Mouse (Mus musculus): Measurements from ENCODE around the gene Prrg2.
"Not testable (repeated sequence)": the region's sequence is repeated elsewhere in the genome, so short reads cannot be mapped to it uniquely, and the experiment has no call there.

Prrg2 gene

DNA sequence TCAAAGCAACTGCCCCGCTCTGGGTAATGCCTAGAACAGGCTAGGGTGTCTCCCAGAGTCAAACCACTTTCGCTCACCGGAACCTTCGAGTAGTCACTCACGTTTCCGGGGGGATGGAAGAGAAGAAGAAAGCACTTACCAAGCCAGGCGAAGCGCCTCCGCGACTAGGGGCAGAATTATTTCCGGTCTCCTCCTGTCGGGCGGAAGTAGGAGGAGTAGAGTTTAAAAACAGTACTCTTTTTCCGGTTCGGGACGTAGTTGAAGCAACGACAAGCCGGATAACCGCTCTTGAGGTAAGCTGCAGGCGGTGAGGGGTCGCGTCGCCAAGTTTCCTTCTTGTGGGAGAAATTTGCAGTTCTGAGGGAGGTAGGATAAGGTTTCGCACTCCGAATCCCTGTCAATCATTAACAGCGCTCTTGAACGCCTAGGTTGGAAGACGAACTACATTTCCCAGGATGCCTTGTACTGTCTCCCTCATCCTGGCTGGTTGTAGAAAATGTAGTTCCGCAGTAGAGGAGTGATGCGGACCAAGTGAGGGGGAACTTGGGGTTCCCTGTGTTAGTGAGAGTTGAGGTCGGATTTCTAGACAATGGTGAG is at the start of gene Prrg2, which contains the start of gene Nosip:
Gene Prrg2, minus strand, starts transcription at position 439 of the 597 bp plus-strand sequence.
Gene Nosip, plus strand, starts transcription at position 191 of the 597 bp plus-strand sequence.
- DNase-seq (ENCODE audit: low spot score in 2 of 2) = peak; percentile 91 to 96

DNA sequence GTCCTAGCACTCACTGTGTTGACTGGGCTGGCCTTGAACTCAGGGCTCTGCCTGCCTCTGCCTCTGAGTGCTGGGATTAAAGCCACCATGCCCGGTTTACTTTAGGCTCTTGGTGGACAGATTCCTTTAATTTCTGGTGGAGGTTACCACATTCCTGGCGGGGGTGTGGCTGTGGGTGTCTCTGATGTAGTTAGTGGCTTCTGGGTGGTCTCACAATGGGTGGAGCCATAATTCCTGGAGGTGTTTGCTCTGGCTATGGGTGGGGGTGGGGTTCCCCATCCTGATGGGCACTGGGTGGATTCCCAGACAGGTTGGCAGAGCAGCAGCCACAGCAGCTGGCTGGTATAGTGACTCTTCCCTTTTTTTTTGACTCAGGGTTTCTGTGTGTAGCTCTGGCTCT is 49.5 kb upstream of the Prrg2 start:
- no peak for DNase-seq (ENCODE audit: low spot score in 2 of 2)

DNA sequence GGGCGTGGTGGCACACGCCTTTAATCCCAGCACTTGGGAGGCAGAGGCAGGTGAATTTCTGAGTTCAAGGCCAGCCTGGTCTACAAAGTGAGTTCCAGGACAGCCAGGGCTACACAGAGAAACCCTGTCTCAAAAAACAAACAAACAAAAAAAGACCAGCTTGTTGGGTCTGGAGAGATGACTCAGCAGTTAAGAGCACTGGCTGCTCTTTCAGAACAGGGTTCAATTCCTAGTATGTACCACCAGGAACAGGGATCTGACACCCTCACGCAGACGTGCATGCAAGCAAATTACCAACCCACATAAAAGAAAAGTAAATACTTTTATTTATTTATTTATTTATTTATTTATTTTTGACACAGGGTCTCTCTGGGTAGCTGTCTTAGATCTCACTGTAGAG is 47.6 kb upstream of the Prrg2 start:
- DNase-seq (ENCODE audit: low spot score in 2 of 2) = not testable (repeated sequence)

DNA sequence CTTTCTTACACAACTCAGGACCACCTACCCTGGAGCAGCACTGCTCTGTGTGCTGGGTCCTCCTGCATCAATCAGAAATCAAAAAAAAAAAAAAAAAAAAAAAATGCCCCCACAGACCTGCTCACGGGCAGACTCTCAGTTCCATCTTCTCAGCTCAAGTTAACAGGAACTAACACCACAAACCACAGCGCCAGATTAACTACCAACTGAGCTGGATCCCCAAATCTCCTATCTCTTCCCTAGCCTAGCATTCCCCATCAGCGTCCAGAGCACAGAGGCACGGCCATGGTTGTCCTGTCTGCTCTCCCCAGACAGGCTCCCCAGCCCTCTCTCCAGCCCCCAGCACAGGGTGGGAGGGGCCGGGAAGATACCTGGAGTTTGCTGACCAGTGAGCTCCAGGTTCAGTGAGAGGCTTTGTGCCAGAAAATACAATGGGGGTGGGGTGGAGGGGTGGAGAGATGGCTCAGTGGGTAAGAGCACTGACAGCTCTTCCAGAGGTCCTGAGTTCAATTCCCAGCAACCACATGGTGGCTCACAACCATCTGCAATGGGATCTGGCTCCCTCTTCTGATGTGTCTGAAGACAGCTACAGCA is 44.7 kb upstream of the Prrg2 start:
- DNase-seq (ENCODE audit: low spot score in 2 of 2) = no peak

DNA sequence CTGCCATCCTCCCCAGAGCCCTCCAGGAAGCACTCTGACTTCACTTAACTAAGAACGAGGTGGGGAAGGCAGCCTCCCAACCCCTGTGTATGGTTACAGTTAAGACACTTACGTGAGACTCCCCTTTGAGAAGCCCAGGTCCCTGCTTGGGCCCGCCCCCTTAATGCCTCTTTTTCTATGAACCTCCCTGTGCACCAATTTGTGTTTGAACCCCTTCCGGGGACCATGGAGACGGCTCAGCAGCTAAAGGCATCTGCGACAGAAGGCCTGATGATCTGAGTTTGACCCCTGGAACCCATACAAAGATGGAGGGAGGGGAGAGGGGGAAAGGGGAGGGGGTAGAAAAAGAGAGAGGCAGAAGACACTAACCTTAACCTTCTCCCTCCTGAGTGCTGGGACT is 44.0 kb upstream of the Prrg2 start:
- DNase-seq (ENCODE audit: low spot score in 2 of 2) = no peak

DNA sequence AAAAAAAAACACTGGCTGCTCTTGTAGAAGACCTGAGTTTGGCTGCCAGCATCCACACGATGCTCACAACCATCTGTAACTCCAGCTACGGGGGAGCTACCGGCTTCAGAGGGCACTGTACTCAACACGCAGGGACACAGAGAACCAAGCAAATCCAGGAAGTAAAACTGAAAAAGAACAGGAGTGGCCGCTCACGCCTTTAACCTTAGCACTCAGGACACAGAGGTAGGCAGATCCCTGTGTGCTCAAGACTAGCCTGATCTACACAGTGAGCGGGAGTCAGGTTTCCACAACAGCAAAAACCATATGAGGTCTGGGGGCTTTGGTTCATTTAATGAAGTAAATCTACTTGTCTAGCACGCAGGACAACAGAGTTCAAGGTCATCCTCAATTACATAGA is 43.0 kb upstream of the Prrg2 start:
- DNase-seq (ENCODE audit: low spot score in 2 of 2) = no peak

DNA sequence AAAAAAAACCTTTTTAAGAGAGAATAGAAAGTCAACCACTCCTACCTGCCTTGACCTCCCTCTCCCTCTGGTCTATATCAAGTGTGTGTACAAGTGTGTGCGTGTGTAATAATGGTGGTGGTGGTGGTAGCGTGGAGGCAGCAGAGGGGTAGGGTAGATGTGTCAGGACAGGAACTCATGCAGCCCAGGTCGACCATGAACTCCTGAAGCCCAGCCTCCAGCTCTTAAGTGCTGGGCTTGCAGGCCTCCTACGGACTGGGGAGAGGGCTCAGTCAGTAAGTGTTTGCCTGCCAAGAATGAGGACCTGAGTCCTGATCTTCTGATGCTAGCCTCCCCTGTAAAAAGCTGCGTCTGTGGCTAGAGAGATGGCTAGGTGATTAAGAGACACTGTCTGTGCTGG is 42.5 kb upstream of the Prrg2 start:
- DNase-seq (ENCODE audit: low spot score in 2 of 2) = no peak

DNA sequence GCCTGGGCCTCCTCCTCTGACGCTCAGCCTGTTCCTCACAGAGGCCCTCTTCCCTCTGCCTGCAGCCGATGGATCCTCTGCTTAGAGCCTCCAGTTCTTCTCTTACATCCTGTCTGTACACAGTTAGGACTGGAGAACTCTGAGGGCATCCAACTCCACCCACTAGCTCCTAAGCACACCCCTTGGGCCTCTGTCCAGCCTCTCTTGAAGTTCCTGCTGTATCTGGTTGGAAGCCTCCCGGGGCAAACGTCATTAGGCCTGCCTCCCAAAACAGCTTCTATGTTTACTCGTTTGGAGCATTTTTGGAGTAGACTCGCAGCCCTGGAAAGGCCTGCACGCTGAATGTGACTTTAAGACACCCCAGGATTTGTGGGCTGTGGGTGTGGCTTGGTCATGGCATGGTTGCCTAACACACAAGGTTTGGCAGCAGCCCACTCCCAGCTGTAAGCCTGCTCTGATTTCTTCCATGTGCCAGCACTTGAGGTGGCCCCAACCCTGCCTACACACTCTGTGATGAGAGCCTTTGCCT is 41.2 kb upstream of the Prrg2 start, which contains the start of gene Fcgrt:
Gene Fcgrt, minus strand, starts transcription at position 200 of the 529 bp plus-strand sequence.
- no peak for DNase-seq (ENCODE audit: low spot score in 2 of 2)

DNA sequence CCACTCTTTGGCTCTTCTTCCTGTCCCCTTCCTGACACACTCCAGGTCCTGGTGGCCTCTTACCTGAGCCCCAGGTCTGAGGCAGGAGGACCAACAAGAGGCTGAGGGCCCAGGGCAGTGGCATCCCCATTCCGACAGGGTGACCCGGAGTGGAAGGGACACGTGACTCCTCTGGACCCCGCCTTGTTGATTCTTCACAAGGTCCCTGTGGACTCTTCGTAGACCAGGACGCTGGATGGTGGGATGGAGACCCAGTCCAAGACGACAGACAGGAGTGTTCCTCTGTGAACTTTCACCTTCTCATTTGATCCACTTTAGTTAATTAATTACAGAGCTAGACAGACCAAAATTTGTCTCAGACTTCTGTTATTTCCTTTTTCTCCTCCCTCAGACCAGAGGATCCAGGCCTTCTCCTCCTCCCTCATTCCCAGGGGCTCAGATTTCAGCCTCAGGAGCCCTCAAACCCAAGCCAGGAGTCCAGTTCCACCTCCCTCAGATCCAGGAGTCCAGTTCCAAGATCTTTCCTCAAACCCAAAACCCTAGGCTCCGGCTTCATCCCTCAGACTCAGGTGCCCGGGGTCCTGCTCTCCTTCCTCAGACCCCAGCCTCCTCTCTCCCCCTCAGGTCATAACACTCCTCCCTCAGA is 40.6 kb upstream of the Prrg2 start:
- no peak for DNase-seq (ENCODE audit: low spot score in 2 of 2)

DNA sequence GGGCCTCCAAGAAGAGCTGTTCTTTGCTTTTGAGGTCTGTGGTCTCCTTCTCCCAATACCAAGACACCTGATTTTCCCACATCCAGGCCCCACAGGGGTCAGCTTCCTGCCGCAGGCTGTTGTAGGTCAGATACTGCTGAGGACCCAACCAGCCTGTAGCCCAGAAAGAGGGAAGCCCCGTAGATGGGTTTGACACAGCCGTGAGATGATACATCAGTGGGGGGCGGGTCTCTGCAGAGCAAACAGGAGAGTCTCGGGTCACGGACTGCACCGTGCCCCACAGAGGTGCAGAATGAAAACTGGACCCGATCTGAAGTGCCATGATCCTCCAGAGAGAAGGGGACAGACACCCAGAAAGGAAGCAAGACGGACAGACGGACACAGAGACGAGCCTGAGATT is 40.0 kb upstream of the Prrg2 start:
- no peak for DNase-seq (ENCODE audit: low spot score in 2 of 2)

DNA sequence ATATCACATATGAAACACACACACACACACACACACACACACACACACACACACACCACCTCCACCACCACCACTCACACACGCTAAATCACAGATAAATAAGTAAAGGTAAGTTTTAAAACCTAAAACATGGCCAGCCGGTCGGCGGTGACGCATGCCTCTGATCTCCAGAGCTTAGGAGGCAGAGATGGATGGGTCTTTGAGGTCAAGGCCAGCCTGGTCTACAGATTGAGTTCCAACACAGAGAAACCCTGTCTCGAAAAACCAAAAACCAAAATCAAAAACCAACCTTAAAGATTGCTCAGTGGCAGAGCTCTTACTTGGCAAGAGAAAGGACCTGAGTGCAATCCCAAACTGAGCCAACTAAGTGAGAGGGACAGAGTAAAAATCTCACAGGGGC is 37.6 kb upstream of the Prrg2 start:
- DNase-seq (ENCODE audit: low spot score in 2 of 2) = no peak

DNA sequence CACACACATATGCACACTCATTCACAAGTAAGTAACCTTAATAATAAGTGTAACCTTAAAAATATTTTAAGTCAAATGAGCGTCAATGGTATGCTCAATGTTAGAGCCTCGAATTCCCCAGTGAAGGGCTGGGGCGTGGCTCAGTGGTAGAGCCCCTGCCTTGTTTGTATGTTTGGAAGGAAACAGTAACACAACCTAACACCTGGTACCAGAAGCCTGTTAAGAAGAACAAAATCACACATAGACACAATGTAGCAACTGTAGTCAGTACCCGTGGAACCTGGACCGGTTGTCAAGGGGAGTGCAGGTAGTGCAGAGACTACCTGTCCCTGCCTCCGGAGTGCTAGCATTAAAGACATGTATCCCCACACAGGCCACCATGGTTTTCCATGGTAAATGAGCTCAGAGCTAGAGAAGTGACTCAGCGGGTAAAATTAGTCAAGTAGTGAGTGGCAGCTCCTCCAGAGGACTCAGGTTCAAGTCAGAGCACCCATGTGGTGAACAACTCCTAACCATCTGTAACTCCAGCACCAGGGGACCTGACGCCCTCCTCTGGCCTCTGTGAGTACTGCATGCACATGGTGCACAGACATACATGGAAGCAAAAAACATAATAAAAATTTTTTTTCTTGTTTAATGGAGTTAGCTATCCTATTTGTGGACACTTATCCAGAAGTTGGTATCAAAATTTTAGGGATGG is 36.2 kb upstream of the Prrg2 start:
- DNase-seq (ENCODE audit: low spot score in 2 of 2) = no peak

DNA sequence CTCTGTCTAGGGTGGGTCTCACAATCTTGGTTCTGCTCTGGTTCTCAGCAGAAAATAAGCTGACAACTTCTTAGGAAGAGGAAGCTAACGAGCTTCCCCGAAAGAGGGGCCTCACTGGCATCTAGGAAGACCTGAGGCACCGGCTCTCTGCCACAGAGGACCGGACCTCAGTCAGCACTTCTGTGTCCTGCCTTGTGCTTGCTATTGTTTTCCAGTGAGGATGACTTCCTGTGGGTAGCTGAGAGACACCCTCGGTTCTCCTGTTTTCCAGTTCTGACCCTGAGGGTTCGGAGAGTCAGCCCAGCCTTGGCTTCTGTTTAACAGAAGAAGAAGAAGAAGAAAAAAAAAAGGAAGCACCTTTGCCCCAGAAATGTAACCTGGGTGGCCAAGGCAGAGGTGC is 35.0 kb upstream of the Prrg2 start:
- no peak for DNase-seq (ENCODE audit: low spot score in 2 of 2)

DNA sequence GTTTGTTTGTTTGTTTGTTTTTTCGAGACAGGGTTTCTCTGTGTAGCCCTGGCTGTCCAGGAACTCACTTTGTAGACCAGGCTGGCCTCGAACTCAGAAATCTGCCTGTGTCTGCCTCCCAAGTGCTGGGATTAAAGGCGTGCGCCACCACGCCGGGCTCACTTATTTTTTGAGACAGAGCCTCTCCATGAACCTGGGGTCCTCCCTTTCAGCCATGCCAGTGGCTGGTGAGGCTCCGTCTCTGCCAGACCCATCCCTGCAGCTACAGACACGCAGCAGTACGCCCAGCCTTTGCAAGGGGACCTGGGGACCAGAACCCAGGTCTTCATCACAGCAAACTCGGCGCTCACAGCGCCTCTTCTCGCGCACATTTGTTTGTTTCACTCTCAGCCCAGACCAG is 33.5 kb upstream of the Prrg2 start:
- not testable (repeated sequence) for DNase-seq (ENCODE audit: low spot score in 2 of 2)

DNA sequence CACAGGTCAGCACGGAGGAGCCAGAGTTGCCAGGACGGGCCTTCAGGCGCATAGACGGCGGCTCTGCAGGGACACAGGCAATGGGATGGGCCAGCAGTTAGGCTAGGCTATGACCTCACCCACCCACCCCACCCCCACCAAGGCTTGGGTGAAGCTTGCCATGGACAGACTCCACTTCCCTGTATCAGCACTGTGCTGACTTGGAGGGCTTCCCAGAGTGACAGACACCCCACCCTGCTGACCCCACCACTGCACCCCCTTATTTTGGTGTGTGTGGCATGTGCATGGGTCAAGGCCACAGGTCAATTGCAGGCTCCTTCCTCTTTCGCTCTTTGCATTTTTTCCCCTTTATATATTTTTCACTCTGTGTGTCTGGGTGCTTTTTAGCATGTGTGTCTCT is 32.9 kb upstream of the Prrg2 start:
- DNase-seq (ENCODE audit: low spot score in 2 of 2) = no peak

DNA sequence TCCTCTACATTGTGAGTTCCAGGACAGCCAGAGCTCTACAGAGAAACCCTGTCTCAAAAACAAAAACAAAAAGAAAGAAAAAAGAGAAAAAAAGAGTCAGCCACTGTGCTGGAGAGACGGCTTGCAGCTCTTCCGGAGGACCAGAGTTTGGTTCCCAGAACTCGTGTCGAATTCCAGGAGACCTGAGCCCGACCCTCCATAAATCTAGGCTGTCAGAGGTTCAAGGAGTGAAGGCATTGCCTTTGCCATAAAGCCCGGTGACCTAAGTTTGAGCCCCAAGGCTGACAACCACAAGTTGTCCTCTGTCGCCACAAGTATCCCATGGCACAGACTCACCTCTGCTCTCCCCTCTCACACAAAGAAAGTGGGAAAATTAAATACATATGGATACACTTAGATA is 31.6 kb upstream of the Prrg2 start:
- no peak for DNase-seq (ENCODE audit: low spot score in 2 of 2)

DNA sequence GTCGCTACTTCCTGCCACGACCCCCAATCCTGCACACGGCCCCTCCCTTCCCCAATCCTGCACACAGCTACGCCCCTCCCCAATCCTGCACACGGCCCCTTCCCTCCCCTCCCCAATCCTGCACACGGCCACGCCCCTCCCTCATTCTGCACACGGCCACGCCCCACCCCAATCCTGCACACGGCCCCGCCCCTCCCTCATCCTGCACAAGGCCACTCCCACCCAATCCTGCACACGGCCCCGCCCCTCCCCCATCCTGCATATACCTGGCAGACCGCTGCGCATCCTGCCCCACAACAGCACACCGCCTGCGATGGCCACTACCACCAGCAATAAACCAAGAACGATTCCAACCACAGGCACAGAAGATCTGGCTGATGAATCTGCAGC is 31.0 kb upstream of the Prrg2 start:
- DNase-seq (ENCODE audit: low spot score in 2 of 2) = no peak

DNA sequence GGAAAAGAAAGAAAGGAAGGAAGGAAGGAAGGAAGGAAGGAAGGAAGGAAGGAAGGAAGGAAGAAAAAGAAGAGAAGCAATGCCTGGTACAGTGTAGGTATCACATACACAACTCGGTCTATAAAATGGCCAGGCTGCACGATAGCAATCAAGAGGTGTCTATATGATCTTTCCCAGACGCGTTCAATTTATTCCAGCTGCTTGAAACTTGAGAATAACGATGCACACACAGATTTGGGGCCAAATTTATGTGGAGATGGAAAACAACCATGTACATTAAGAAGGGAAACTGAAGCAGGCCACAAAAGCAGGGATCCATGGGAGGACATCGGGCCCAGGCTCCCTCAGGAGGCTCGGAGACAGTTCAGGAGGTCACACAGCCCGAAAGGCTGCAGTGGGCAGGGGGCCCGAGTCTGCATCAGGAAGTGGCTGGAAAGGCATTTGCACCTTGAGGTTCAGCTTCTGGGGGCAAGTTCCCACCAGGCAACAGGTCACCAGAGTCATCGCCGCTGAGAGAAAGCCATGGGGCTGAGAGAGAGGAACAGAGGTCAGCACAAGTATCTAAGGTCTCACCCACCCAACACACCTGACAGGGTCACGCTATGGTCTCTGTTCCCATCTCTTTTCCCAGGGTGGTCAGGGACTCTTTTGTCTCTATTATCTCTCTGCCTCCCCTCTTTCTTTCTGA is 30.5 kb upstream of the Prrg2 start:
- no peak for DNase-seq (ENCODE audit: low spot score in 2 of 2)

DNA sequence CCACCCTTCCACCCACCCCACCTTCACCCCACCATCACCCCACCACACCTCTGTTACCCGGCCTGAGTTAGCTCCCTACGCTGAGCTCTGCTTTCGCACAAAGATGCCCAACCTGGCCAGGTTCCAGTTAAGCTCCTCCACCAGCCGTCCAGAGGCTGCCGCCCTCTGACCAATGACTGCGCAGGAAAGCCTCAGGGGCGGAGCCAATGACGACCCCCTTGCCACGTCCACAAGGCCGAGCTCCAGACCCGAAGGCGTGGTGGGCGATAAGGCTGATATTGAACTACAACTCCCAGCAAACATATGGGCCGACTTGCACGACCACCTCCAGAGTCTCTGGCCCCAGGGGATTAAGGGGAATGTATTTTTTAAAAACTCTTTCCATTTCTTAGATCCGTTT is 29.6 kb upstream of the Prrg2 start, which contains the start of gene Rcn3:
Gene Rcn3, minus strand, starts transcription at position 174 of the 400 bp plus-strand sequence.
- peak in 1 of 2 experiments; percentile 33 for DNase-seq (ENCODE audit: low spot score in 2 of 2)

DNA sequence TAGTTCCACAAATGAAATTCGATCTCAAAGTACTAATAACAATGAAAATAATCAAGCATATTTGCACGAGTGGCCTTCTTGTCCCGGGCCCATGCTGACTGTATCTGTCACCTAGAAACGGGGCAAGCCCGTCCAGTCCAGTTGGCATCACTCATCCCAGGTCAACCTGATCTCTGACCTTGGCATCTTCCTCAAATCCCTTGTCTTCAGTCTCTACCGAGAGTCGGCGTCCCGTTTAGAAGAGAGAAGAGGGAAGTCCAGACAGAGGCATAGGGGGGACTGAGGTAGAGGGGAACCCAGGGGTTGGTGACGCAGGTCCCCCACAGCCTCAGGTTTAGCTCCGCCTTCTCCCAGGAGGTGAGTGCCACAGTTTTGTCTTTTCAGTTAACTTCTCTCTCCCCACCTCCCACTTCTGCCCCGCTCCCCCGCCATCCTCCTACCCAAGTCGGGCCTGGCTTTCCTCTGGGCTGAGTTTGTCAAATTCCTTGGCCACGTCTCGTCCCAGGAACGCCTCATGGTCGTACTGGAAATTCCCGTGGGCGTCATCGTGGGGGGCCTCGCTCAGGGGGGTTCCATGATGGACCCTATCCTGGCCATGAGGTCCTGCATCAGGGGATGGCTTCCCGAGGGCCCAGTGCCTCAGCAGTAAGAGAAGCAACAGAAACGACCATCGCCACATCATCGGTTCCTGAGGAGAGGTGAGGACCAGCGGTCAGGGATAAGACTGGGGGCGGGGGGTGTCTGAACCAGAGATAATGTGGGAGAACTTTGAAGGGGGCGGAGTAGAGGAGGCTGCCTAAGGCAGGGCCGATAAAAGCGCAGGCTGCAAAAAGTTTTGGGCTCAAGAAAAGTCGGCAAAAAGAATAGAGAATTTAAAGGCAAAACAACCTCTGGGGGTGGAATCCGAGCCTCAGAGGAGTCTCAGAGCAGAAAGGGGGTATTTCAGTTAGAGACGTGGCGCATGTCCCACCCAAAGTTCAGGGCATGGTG is 28.8 kb upstream of the Prrg2 start:
- DNase-seq (ENCODE audit: low spot score in 2 of 2) = no peak
